Mouse (Mus musculus): ENCODE results near the gene Usp2.

DNA sequence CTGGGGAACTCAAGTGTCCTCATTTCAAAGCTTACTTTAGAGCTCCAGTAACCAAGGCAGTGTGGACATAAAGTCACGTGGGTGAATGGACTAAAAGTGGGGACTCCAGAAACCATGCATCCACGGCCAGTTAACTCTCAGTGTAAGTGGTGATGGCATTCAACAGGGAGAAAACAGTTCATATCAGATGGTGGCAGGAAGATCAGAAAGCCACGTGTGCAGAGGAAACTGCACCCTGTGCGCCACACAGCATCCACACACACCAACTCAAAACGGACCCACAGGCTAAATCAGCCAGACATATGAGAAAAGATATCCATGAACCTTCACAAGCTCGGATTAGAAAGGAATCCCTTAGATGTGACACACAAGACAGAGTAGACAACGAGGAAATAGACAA, 46.8 kb upstream of the Usp2 start:
- TF ChIP-seq POLR2A (IDR thresholded peaks at IDR 0.05; ENCODE audit: low read depth, low read length) (no peak), CTCF (IDR thresholded peaks at IDR 0.05; ENCODE audit: borderline replicate concordance, insufficient read depth, low read length) (no peak)
